Mouse (Mus musculus): ENCODE measurements at regions not wholly inside any gene's neighbourhood (a gene's known extent, or its start where the extent isn't known, plus 50 kb on each side); places are given as distances from the start of the nearest gene placed in this dataset.
A peak's percentile ranks its signal among the peaks of the same experiment; 100 is the strongest.

- DNase-seq = no peak
These were observed 95.0 kb upstream of the Arhgef9 start for GRCm38 (mm10) chrX:95291676-95292075.

DNA sequence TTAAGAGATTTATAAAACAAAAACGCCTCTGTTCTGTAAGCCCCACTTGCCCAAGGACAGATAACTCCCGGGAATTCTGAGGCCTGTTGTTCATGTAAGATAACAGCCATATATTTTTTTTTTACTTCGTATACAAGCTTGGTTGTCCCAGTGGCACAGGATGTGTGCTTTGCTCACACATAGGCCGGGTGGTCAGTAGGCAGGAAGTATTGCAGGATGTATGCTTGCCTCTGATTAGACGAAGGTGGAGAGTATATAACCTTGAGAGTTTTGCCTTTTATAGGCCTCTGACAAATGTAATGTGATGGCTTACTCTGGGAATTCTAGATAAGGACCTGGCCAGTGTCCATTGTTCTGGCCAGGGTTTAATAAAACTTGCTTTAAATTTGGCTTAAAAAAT is 85.4 kb upstream of the Arhgef9 start:
- no peak for DNase-seq

DNA sequence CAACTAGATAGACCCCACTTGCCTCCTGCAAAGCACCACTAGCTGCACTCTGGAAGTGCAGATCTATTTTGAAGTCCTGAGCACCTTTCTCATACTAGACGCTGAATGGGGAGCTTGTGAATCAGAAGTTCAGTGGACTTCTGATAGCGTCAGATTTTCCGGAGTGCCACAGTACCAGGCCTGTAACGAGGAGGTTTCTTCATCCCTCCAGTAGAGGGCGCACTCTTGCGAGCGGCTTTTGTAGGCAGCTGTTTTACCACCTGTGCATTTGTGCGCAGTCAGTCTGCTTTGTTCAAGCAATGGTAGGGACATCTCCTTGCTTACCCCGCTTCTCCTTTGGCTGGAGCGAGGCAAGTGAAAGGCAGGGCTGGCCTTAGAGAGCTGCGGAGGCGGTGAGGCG is 56.9 kb upstream of the Arhgef9 start:
- DNase-seq = peak; percentile 3

All from kidney, postnatal 14 days (tissue).